In genomic region chr2:168281582-168281981, GRCm38 (mm10) we compare ENCODE assay signal across 9 mouse cellular contexts. TPM values are rescaled to one million over a fixed set of nuclear protein-coding genes. Genes with fewer than 3 reads are reported as not detected.
DNase-seq lines count a peak whose midpoint lies in the region; ATAC-seq and TF ChIP-seq lines count a peak whose summit lies in the region.
"Had no signal": no experiment of that assay in that cellular context is flagged by ENCODE, and none has a peak within 500 bp of the region (broad histone marks: within the 10 kb centered on the region; RNA-seq: fewer than 3 reads in every experiment).

TSS of gene Kcng1 (minus strand) at chr2:168281736.

- no peaks in the 10 kb centered on the region; the same call in 1 of the 2 replicates for H3K4me1 ChIP-seq in thymus, adult 2 months (replicated peaks; ENCODE audit: control insufficient read depth, insufficient read depth, low read length)
- 0 out of 2 replicates have a peak, but pooled peaks cover 3% of the 10 kb centered on the region for H3K4me1 ChIP-seq in limb, embryonic 14.5 days (ENCODE audit: control insufficient read depth, insufficient read depth, low read length)
- H3K4me1 ChIP-seq in stomach, postnatal 0 days (replicated peaks; ENCODE audit: control insufficient read depth, insufficient read depth), result 0 out of 2 replicates have a peak, but pooled peaks cover 3% of the 10 kb centered on the region

- TF ChIP-seq POLR2A in thymus, adult 2 months (IDR thresholded peaks at IDR 0.05; ENCODE audit: control insufficient read depth, extremely low read depth, insufficient read depth, low read length, poor library complexity), result no peak
- no peak for TF ChIP-seq POLR2A in limb, embryonic 14.5 days (IDR thresholded peaks at IDR 0.05; ENCODE audit: borderline replicate concordance, extremely low read depth, insufficient read depth, insufficient read length)

- no peak for TF ChIP-seq CTCF in gastrocnemius, adult 2 months (IDR thresholded peaks at IDR 0.05)
- no peak for TF ChIP-seq CTCF in thymus, adult 2 months (IDR thresholded peaks at IDR 0.05; ENCODE audit: borderline replicate concordance, control insufficient read depth, extremely low read depth, insufficient read depth, low read length, poor library complexity)
- no peak for TF ChIP-seq CTCF in stomach, postnatal 0 days (IDR thresholded peaks at IDR 0.05; ENCODE audit: low read depth)

- H3K9me3 ChIP-seq in limb, embryonic 14.5 days (ENCODE audit: control insufficient read depth, low read length), result no peaks in the 10 kb centered on the region
- no peaks in the 10 kb centered on the region for H3K9me3 ChIP-seq in stomach, postnatal 0 days (ENCODE audit: control insufficient read depth, low read length)

- H3K36me3 ChIP-seq in thymus, adult 2 months (ENCODE audit: control insufficient read depth, insufficient read depth, low read length), result no peaks in the 10 kb centered on the region
- H3K36me3 ChIP-seq in limb, embryonic 14.5 days (ENCODE audit: control insufficient read depth, insufficient read depth, low read length), result no peaks in the 10 kb centered on the region
- H3K36me3 ChIP-seq in stomach, postnatal 0 days (ENCODE audit: control insufficient read depth, insufficient read depth, low read length), result no peaks in the 10 kb centered on the region

- ATAC-seq in limb, embryonic 14.5 days (ENCODE audit: low FRiP score, low read depth), result no peak
- no peak for ATAC-seq in stomach, postnatal 0 days (ENCODE audit: low FRiP score, low TSS enrichment)

- H3K27ac ChIP-seq in gastrocnemius, adult 2 months, result no peak within 1 kb of the TSS
- H3K27ac ChIP-seq in thymus, adult 2 months (ENCODE audit: control insufficient read depth, insufficient read depth, low read length), result no peak within 1 kb of the TSS
- no peak within 1 kb of the TSS for H3K27ac ChIP-seq in limb, embryonic 14.5 days (replicated peaks; ENCODE audit: low read depth, low read length)
- no peak within 1 kb of the TSS for H3K27ac ChIP-seq in stomach, postnatal 0 days (replicated peaks)

- peak within 1 kb of the TSS; percentile 53 for H3K9ac ChIP-seq in limb, embryonic 14.5 days (ENCODE audit: low read depth, low read length, severe bottlenecking)
- H3K9ac ChIP-seq in stomach, postnatal 0 days (ENCODE audit: low read length), result peak within 1 kb of the TSS; percentile 47

- whole genome bisulfite sequencing in thymus, adult 2 months, result 18% methylated on average over 12 of the region's 12 CpGs
- WGBS in limb, embryonic 14.5 days, result 19% methylated on average over 12 of the region's 12 CpGs
- 21% methylated on average over 12 of the region's 12 CpGs for WGBS in stomach, postnatal 0 days

- H3K27me3 ChIP-seq in thymus, adult 2 months (ENCODE audit: control insufficient read depth, insufficient read depth, low read length), result peaks cover 12% of the 10 kb centered on the region
- H3K27me3 ChIP-seq in limb, embryonic 14.5 days (ENCODE audit: control insufficient read depth, insufficient read depth, low read length), result peaks cover 42% of the 10 kb centered on the region
- 0 out of 2 replicates have a peak, but pooled peaks cover 2% of the 10 kb centered on the region for H3K27me3 ChIP-seq in stomach, postnatal 0 days (ENCODE audit: control insufficient read depth, insufficient read depth, low read length)

- peak within 1 kb of the TSS; percentile 68 for H3K4me3 ChIP-seq in gastrocnemius, adult 2 months
- peak within 1 kb of the TSS; percentile 35 for H3K4me3 ChIP-seq in thymus, adult 2 months (ENCODE audit: control insufficient read depth, insufficient read depth, low read length)
- H3K4me3 ChIP-seq in limb, embryonic 14.5 days (replicated peaks; ENCODE audit: low read length), result peak within 1 kb of the TSS; percentile 59
- H3K4me3 ChIP-seq in stomach, postnatal 0 days (ENCODE audit: low read depth, low read length), result peak within 1 kb of the TSS; percentile 55

- TF ChIP-seq EP300 in stomach, postnatal 0 days (optimal IDR thresholded peaks at IDR 0.05), result no peak

- no peak for DNase-seq in gastrocnemius, adult 2 months
- DNase-seq in gastrocnemius, adult 18-20 months (ENCODE audit: low spot score), result no peak
- DNase-seq in thymus, adult 2 months, result no peak
- no peak for DNase-seq in thymus, postnatal 14 days
- DNase-seq in limb, embryonic 14.5 days (ENCODE audit: low spot score), result no peak
- no peak for DNase-seq in stomach, postnatal 0 days (ENCODE audit: low spot score)
- no peak for DNase-seq in ovary, postnatal 10 days (ENCODE audit: low spot score)
- DNase-seq in gastrocnemius, postnatal 25 days, result no peak

- intact Hi-C loops in gastrocnemius, adult 2 months (cut with DNase I), result no loop called here

- peak within 1 kb of the TSS; percentile 94 for H3K4me2 ChIP-seq in limb, embryonic 14.5 days (replicated peaks; ENCODE audit: low read depth, low read length, severe bottlenecking)
- H3K4me2 ChIP-seq in stomach, postnatal 0 days (replicated peaks; ENCODE audit: low read depth), result peak within 1 kb of the TSS; percentile 90

RNA-seq across cellular contexts. Expression of gene Kcng1, which starts in this region (rescaled TPM):
- total RNA-seq in gastrocnemius, adult 2 months (2021), result under 1 TPM in 1 of 2 experiments, not detected in 1; 0.39 TPM
- under 1 TPM in 1 of 2 experiments, not detected in 1; 0.09 TPM for total RNA-seq in gastrocnemius, adult 18-20 months (2021)
- 0.01 and 0.05 TPM in 2 replicates for polyA plus RNA-seq in thymus, adult 2 months (2012; rRNA removed)
- polyA plus RNA-seq in limb, embryonic 14.5 days (2012; rRNA removed), result 0.59 and 1.1 TPM in 2 replicates
- polyA plus RNA-seq in limb, embryonic 14.5 days (2014; fragmentation: Nextera tagmentation; extraction: Ambion mirVana), result 0.78 and 1.1 TPM in 2 replicates
- 0.65 and 1.0 TPM in 2 replicates for polyA plus RNA-seq in stomach, postnatal 0 days (2015; fragmentation: Nextera tagmentation; extraction: Ambion mirVana)
- total RNA-seq in gastrocnemius, postnatal 25 days (2021), result under 1 TPM; 0.21 to 0.26 TPM
- polyA plus RNA-seq: C2C12 had no signal
